Comparison of ENCODE assay signal across 8 mouse cellular contexts in the genomic region with DNA sequence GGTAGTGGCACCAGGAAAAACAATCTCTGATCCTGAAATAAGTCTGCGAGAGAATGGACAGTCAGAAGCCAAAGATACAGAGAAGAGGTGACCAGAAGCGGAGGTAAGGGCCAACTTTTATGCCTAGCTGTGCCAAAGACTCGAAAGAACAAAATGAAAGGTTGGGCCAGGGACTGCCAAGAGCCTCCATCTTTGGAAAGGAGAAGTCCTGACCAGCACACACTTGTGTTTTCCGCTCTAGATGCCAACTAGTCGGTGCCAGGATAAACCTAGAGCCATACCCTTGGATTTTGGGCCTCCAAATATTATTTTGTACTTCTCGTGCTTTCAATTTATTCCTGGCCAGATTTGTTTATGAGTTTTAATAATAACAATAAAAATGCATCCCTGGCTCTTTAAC. TPM values are rescaled to one million over a fixed set of nuclear protein-coding genes. Genes with fewer than 3 reads are reported as not detected.
DNase-seq lines count a peak whose midpoint lies in the region; ATAC-seq and TF ChIP-seq lines count a peak whose summit lies in the region.

No protein-coding gene starts in this region.

- peak overlapping the region; percentile 3; the same call in 1 of the 2 replicates for H3K4me3 ChIP-seq in lung, embryonic 16.5 days (ENCODE audit: low read length)
- H3K4me3 ChIP-seq in heart, embryonic 10.5 days = peak overlapping the region; percentile 47
- H3K4me3 ChIP-seq in limb, embryonic 14.5 days (replicated peaks; ENCODE audit: low read length) = no peak overlapping the region; the same call in 1 of the 2 replicates
- H3K4me3 ChIP-seq in stomach, postnatal 0 days (ENCODE audit: low read depth, low read length) = no peak overlapping the region

- no peaks in the 10 kb centered on the region for H3K9me3 ChIP-seq in lung, embryonic 16.5 days (ENCODE audit: control insufficient read depth, low read length)
- H3K9me3 ChIP-seq in heart, embryonic 10.5 days = no peaks in the 10 kb centered on the region
- no peaks in the 10 kb centered on the region for H3K9me3 ChIP-seq in limb, embryonic 14.5 days (ENCODE audit: control insufficient read depth, low read length)
- H3K9me3 ChIP-seq in stomach, postnatal 0 days (ENCODE audit: control insufficient read depth, low read length) = no peaks in the 10 kb centered on the region

- H3K36me3 ChIP-seq in lung, embryonic 16.5 days (ENCODE audit: control insufficient read depth, insufficient read depth, low read length) = no peaks in the 10 kb centered on the region; the same call in 1 of the 2 replicates
- H3K36me3 ChIP-seq in heart, embryonic 10.5 days = peaks cover 4% of the 10 kb centered on the region; the same call in 1 of the 2 replicates
- H3K36me3 ChIP-seq in limb, embryonic 14.5 days (ENCODE audit: control insufficient read depth, insufficient read depth, low read length) = peaks cover 15% of the 10 kb centered on the region
- H3K36me3 ChIP-seq in stomach, postnatal 0 days (ENCODE audit: control insufficient read depth, insufficient read depth, low read length) = no peaks in the 10 kb centered on the region

- TF ChIP-seq POLR2A in limb, embryonic 14.5 days (IDR thresholded peaks at IDR 0.05; ENCODE audit: borderline replicate concordance, extremely low read depth, insufficient read depth, insufficient read length) = no peak

- no peak for TF ChIP-seq CTCF in stomach, postnatal 0 days (IDR thresholded peaks at IDR 0.05; ENCODE audit: low read depth)

- no peak for DNase-seq in lung, postnatal 36 days
- DNase-seq in heart, embryonic 10.5 days (ENCODE audit: low spot score) = no peak
- no peak for DNase-seq in limb, embryonic 14.5 days (ENCODE audit: low spot score)
- DNase-seq in stomach, postnatal 0 days (ENCODE audit: low spot score) = no peak
- DNase-seq in c-Kit-positive CD71-positive TER-119-positive erythroid progenitor cells, embryonic 14.5 days (ENCODE audit: low spot score) = no peak
- no peak for DNase-seq in spleen, adult 12 weeks (ENCODE audit: low spot score)

- WGBS in lung, embryonic 16.5 days = 53% methylated on average over 6 of the region's 6 CpGs
- WGBS in heart, embryonic 10.5 days = 75% methylated on average over 6 of the region's 6 CpGs
- WGBS in limb, embryonic 14.5 days = 29% methylated on average over 6 of the region's 6 CpGs
- 40% methylated on average over 6 of the region's 6 CpGs for WGBS in stomach, postnatal 0 days

- H3K9ac ChIP-seq in lung, embryonic 16.5 days (ENCODE audit: low read length) = no peak overlapping the region
- no peak overlapping the region for H3K9ac ChIP-seq in limb, embryonic 14.5 days (ENCODE audit: low read depth, low read length, severe bottlenecking)
- no peak overlapping the region for H3K9ac ChIP-seq in stomach, postnatal 0 days (ENCODE audit: low read length)

- peaks cover 73% of the 10 kb centered on the region for H3K4me1 ChIP-seq in lung, embryonic 16.5 days (replicated peaks; ENCODE audit: control insufficient read depth, insufficient read depth, low read length)
- H3K4me1 ChIP-seq in heart, embryonic 10.5 days = peaks cover 85% of the 10 kb centered on the region
- H3K4me1 ChIP-seq in limb, embryonic 14.5 days (ENCODE audit: control insufficient read depth, insufficient read depth, low read length) = peaks cover 56% of the 10 kb centered on the region
- H3K4me1 ChIP-seq in stomach, postnatal 0 days (replicated peaks; ENCODE audit: control insufficient read depth, insufficient read depth) = peaks cover 9% of the 10 kb centered on the region

- TF ChIP-seq EP300 in stomach, postnatal 0 days (optimal IDR thresholded peaks at IDR 0.05) = no peak

- peak overlapping the region; percentile 42 for H3K4me2 ChIP-seq in lung, embryonic 16.5 days (ENCODE audit: low read depth, low read length)
- H3K4me2 ChIP-seq in limb, embryonic 14.5 days (replicated peaks; ENCODE audit: low read depth, low read length, severe bottlenecking) = peak overlapping the region; percentile 28; the same call in 1 of the 2 replicates
- no peak overlapping the region; the same call in 1 of the 2 replicates for H3K4me2 ChIP-seq in stomach, postnatal 0 days (replicated peaks; ENCODE audit: low read depth)

- no peak for ATAC-seq in lung, embryonic 16.5 days (ENCODE audit: low read depth)
- no peak for ATAC-seq in limb, embryonic 14.5 days (ENCODE audit: low FRiP score, low read depth)
- ATAC-seq in stomach, postnatal 0 days (ENCODE audit: low FRiP score, low TSS enrichment) = no peak
- no peak for ATAC-seq in granulocyte monocyte progenitor cell, adult 5-6 weeks (replicated peaks; ENCODE audit: poor library complexity, severe bottlenecking)

- H3K27ac ChIP-seq in lung, embryonic 16.5 days (ENCODE audit: low read length) = peak overlapping the region; percentile 91
- peak overlapping the region; percentile 81 for H3K27ac ChIP-seq in heart, embryonic 10.5 days
- H3K27ac ChIP-seq in limb, embryonic 14.5 days (replicated peaks; ENCODE audit: low read depth, low read length) = peak overlapping the region; percentile 70; the same call in 1 of the 2 replicates
- peak overlapping the region; percentile 30; the same call in 1 of the 2 replicates for H3K27ac ChIP-seq in stomach, postnatal 0 days (replicated peaks)

- no peaks in the 10 kb centered on the region for H3K27me3 ChIP-seq in lung, embryonic 16.5 days (ENCODE audit: control insufficient read depth, insufficient read depth, low read depth, low read length)
- H3K27me3 ChIP-seq in heart, embryonic 10.5 days (ENCODE audit: insufficient read depth, poor library complexity, severe bottlenecking) = no peaks in the 10 kb centered on the region
- no peaks in the 10 kb centered on the region for H3K27me3 ChIP-seq in limb, embryonic 14.5 days (ENCODE audit: control insufficient read depth, insufficient read depth, low read length)
- no peaks in the 10 kb centered on the region for H3K27me3 ChIP-seq in stomach, postnatal 0 days (ENCODE audit: control insufficient read depth, insufficient read depth, low read length)

RNA-seq across cellular contexts. Expression of a gene that starts 27.6 kb away (rescaled TPM):
- polyA plus RNA-seq in lung, embryonic 16.5 days (2015; fragmentation: Nextera tagmentation; extraction: Ambion mirVana) = 28.4 and 28.9 TPM in 2 replicates
- polyA plus RNA-seq in heart, embryonic 10.5 days (2016; fragmentation: Nextera tagmentation; extraction: Ambion mirVana) = 23.8 and 31.5 TPM in 2 replicates
- polyA plus RNA-seq in limb, embryonic 14.5 days (2012; rRNA removed) = 70.8 and 87.1 TPM in 2 replicates
- polyA plus RNA-seq in limb, embryonic 14.5 days (2014; fragmentation: Nextera tagmentation; extraction: Ambion mirVana) = 33.3 and 40.8 TPM in 2 replicates
- polyA plus RNA-seq in stomach, postnatal 0 days (2015; fragmentation: Nextera tagmentation; extraction: Ambion mirVana) = 8.7 and 9.7 TPM in 2 replicates
- total RNA-seq in granulocyte monocyte progenitor cell, adult 5-6 weeks (2014; fragmentation: Nextera tagmentation) = 125 and 153 TPM in 2 replicates
- total RNA-seq in granulocyte monocyte progenitor cell, adult 5-6 weeks (2017) = 26.6 and 33.2 TPM in 2 replicates

RNA-seq across cellular contexts. Expression of a gene that starts 56.6 kb away (rescaled TPM):
- 20.1 and 20.7 TPM in 2 replicates for polyA plus RNA-seq in lung, embryonic 16.5 days (2015; fragmentation: Nextera tagmentation; extraction: Ambion mirVana)
- 15.2 and 16.4 TPM in 2 replicates for polyA plus RNA-seq in heart, embryonic 10.5 days (2016; fragmentation: Nextera tagmentation; extraction: Ambion mirVana)
- polyA plus RNA-seq in limb, embryonic 14.5 days (2012; rRNA removed) = 12.2 and 13.7 TPM in 2 replicates
- polyA plus RNA-seq in limb, embryonic 14.5 days (2014; fragmentation: Nextera tagmentation; extraction: Ambion mirVana) = 10.9 and 12.5 TPM in 2 replicates
- 11.5 and 13.0 TPM in 2 replicates for polyA plus RNA-seq in stomach, postnatal 0 days (2015; fragmentation: Nextera tagmentation; extraction: Ambion mirVana)
- total RNA-seq in granulocyte monocyte progenitor cell, adult 5-6 weeks (2014; fragmentation: Nextera tagmentation) = 8.7 and 11.5 TPM in 2 replicates
- 6.6 and 8.1 TPM in 2 replicates for total RNA-seq in granulocyte monocyte progenitor cell, adult 5-6 weeks (2017)

Comparison
In these comparisons a context has a peak if more than half of its experiments do, and no peak if none do; other contexts are left out.
1. H3K27ac ChIP-seq: peak in every context shown above with its lines; median percentile 91 in lung, embryonic 16.5 days; 81 in heart, embryonic 10.5 days; 70 in limb, embryonic 14.5 days; 30 in stomach, postnatal 0 days.
2. H3K4me3 ChIP-seq: peak in lung, embryonic 16.5 days (single experiment) and heart, embryonic 10.5 days (single experiment); none in limb, embryonic 14.5 days (single experiment) and stomach, postnatal 0 days (single experiment).